Mouse (Mus musculus) brain, embryonic 14.5 days (tissue): ENCODE measurements around the gene Cbarp.
A peak's percentile ranks its signal among the peaks of the same experiment; 100 is the strongest.

Experiments used
- CTCF ChIP-seq: fragments of 200-500 bp; IDR thresholded peaks from 2 replicates; pipeline ENCODE4 v1.5.1; 2012; ENCODE audit warnings: inconsistent platforms, mild to moderate bottlenecking, moderate library complexity, borderline replicate concordance; ENCODE audit not compliant: insufficient read depth, insufficient read length; ENCODE audit errors: extremely low read depth
- POLR2A ChIP-seq: fragments of 200-500 bp; IDR thresholded peaks from 2 replicates; pipeline ENCODE4 v1.6.1; 2012; ENCODE audit warnings: mild to moderate bottlenecking, inconsistent platforms, borderline replicate concordance; ENCODE audit not compliant: poor library complexity, insufficient read depth, insufficient read length, severe bottlenecking; ENCODE audit errors: extremely low read depth

DNA sequence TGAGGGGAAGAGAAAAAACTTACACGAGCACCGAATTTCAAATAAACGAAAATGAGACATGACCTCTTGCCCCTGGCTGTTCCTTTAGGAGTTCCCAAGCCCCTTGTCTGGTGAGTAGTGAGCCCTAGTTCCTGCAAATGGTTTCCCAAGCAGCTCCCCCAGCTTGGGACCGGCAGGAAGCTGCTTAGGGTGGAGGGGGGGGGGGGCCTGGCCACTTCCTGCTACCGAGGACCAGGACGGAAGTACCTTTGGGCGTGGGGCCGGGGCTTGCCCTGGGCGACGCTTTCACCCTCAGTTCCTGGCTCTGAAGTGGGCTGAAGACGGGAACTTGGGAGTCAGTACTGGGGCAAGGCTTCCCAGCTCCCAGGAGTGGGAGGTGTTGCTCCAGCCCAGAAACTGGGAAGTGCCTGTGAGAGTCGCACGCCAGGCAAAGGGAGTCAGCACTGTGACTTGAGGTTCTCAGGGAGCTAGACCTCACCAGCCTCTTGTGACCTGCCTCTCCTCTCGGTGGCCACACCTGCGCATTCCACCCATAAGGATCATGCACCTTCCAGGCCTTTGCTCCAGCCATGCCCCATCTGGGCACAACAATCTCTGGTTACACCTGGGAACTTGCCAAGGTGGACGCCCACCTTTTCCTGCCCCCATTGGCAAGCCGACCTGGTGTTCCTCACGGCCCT is 17.8 kb upstream of the Cbarp start:
- TF ChIP-seq POLR2A = 0 out of 2 replicates have a peak, but pooled peaks have one; percentile 9
- TF ChIP-seq CTCF = no peak
